Mouse (Mus musculus) bone marrow macrophage, adult 2 months (primary cell): ENCODE data around the gene Oscp1. TPM values are rescaled to one million over a fixed set of nuclear protein-coding genes. Genes with fewer than 3 reads are reported as not detected.
A peak's percentile ranks its signal among the peaks of the same experiment; 100 is the strongest.

ENCODE experiments used
- H3K27ac ChIP-seq: 2 replicates; pipeline ENCODE4 v1.5.1; 2012; ENCODE audit warnings: low read depth, low read length; ENCODE audit not compliant: insufficient read depth
- H3K4me1 ChIP-seq: 2 replicates; pipeline ENCODE4 v1.6.1; 2012; ENCODE audit warnings: low read length; ENCODE audit not compliant: control insufficient read depth, insufficient read depth
- H3K4me3 ChIP-seq: 2 replicates; pipeline ENCODE4 v1.5.1; 2012; ENCODE audit warnings: mild to moderate bottlenecking, low read length, moderate library complexity; ENCODE audit not compliant: insufficient read depth
- CTCF ChIP-seq: IDR thresholded peaks from 2 replicates; pipeline ENCODE4 v1.5.1; 2012; ENCODE audit warnings: low read depth, mild to moderate bottlenecking, low read length, moderate library complexity
- POLR2A ChIP-seq: IDR thresholded peaks from 2 replicates; pipeline ENCODE4 v1.6.1; 2012; ENCODE audit warnings: mild to moderate bottlenecking, low read depth, low read length, borderline replicate concordance
- polyA plus RNA-seq: library from polyadenylated mRNA; stranded (reverse); fragments of >200 nt; gene quantifications from 2 replicates; pipeline ENCODE4 v1.2.4, GENCODE M21; 2012; ENCODE audit not compliant: missing spikeins, insufficient read depth, insufficient read length

Gene Oscp1
- polyA plus RNA-seq, 1 experiment: 3.7 TPM

- TF ChIP-seq CTCF: no peak
- no peak for TF ChIP-seq POLR2A
- Histone ChIP-seq H3K27ac (peak within 1 kb of the TSS; percentile 66), H3K4me1 (peaks cover 21% of the 10 kb centered on the region), H3K4me3 (peak within 1 kb of the TSS; percentile 87)
Measured at GRCm38 (mm10) chr4:126046851-126047585, 11.3 kb upstream of the Oscp1 start, which contains the start of gene Mrps15. Gene Mrps15, plus strand, starts transcription at chr4:126046925.

GRCm38 (mm10) chr4:126051617-126052016 is 6.7 kb upstream of the Oscp1 start:
- H3K4me3 ChIP-seq: no peak overlapping the region
- TF ChIP-seq CTCF: no peak
- no peak for TF ChIP-seq POLR2A

GRCm38 (mm10) chr4:126057207-126058133 is 895 bp upstream of the Oscp1 start:
- H3K4me3 ChIP-seq: peak overlapping the region; percentile 94
- H3K4me1 ChIP-seq: peaks cover 10% of the 10 kb centered on the region
- TF ChIP-seq POLR2A (no peak), CTCF (no peak)
- H3K27ac ChIP-seq: peak overlapping the region; percentile 21; the same call in 1 of the 2 replicates

More at GRCm38 (mm10) chr4:126051617-126052016, 6.7 kb upstream of the Oscp1 start:
- Histone ChIP-seq H3K27ac (peak overlapping the region; percentile 11; the same call in 1 of the 2 replicates), H3K4me1 (peaks cover 25% of the 10 kb centered on the region)

GRCm38 (mm10) chr4:126058997-126059362 is 615 bp downstream of the Oscp1 start:
- peaks cover 20% of the 10 kb centered on the region for H3K4me1 ChIP-seq
- TF ChIP-seq CTCF: no peak
- no peak for TF ChIP-seq POLR2A
- no peak overlapping the region for H3K27ac ChIP-seq
- H3K4me3 ChIP-seq: peak overlapping the region; percentile 94

- Histone ChIP-seq H3K4me1 (peaks cover 24% of the 10 kb centered on the region), H3K27ac (no peak overlapping the region), H3K4me3 (no peak overlapping the region)
- TF ChIP-seq POLR2A (no peak), CTCF (no peak)
Measured at GRCm38 (mm10) chr4:126062856-126063255, 4.5 kb downstream of the Oscp1 start.

GRCm38 (mm10) chr4:126065241-126065640 is 6.9 kb downstream of the Oscp1 start:
- Histone ChIP-seq H3K27ac (no peak overlapping the region), H3K4me1 (peaks cover 23% of the 10 kb centered on the region), H3K4me3 (no peak overlapping the region)
- TF ChIP-seq CTCF (no peak), POLR2A (no peak)

DNA sequence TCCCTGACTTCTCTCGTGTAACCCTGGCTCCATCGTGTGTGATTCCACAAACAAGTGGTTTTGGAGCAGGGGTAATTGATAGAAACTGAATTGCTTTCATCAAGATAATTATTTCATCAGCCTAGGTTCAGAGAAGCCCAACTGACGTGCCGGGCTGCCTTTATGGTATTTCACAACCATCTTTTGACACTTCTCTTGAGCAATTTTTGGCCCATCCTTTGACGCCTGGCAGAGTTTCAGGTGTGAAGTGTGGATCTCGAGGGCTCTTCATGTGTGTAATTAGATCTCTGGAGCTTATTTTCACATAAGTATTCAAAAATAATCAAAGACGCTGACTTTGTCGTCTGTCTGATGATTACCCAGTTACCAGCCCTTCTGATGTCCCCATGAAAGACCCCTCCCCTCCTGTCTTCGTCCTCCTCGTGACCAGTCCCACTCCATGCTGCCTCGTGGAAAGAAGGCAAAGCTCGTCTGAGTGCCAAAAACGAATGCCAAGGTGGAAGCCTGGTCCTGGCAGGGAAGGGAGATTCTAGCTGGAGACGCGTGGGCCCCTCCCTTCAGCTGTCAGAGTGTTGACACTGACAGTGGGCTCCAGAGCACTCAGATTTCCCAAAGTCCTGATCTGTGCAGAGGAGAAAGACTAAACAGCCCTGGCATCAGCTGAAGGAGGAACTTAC is 9.2 kb downstream of the Oscp1 start:
- peaks cover 19% of the 10 kb centered on the region for H3K4me1 ChIP-seq
- no peak overlapping the region for H3K4me3 ChIP-seq
- H3K27ac ChIP-seq: no peak overlapping the region
- TF ChIP-seq CTCF: no peak
- no peak for TF ChIP-seq POLR2A

DNA sequence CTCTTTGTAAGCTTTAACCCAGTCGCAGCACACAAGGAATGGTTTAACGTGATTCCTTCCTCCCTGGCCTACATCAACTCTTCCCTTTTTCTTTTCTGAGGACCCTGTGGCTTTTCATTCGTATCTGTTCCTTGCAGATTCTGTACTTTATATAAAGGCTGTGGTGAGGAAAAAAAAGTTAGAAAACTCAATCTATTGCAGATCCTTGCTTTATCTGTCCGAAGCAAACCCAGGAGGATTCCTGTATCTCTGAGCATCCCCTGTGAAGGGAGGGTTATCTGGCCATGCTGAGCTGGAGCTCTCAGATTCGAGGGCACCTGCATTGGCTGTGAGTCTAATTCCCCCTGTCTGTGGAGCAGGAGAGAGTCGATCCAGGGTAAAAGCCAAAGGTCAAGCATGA is 10.5 kb downstream of the Oscp1 start:
- H3K4me1 ChIP-seq: peaks cover 10% of the 10 kb centered on the region; the same call in 1 of the 2 replicates
- H3K27ac ChIP-seq: no peak overlapping the region
- H3K4me3 ChIP-seq: no peak overlapping the region
- TF ChIP-seq POLR2A: no peak
- no peak for TF ChIP-seq CTCF

DNA sequence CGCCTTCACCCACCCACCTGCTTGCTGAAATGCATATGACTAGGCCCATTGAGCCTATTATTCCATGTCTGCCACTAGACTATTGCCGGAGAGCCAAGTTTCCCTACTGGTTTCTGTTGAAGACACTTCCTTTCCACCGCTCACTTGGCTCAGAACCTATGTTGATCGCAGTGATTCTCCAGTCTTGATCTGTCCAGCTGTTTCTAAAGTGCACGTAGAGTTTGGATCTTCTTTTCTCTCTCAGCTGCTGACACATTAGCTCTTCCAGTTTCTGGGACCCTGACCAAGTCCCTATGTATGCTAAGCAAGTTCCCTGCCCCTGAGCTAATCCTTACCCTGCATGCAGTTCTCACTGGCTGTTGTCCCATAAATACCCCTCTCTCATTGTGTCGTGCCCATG is 19.5 kb downstream of the Oscp1 start:
- Histone ChIP-seq H3K4me3 (no peak overlapping the region), H3K27ac (no peak overlapping the region), H3K4me1 (no peaks in the 10 kb centered on the region)
- TF ChIP-seq POLR2A (no peak), CTCF (no peak)

- TF ChIP-seq CTCF: no peak
- Histone ChIP-seq H3K4me3 (no peak overlapping the region), H3K4me1 (no peaks in the 10 kb centered on the region), H3K27ac (no peak overlapping the region)
Measured at GRCm38 (mm10) chr4:126079266-126079665, 20.9 kb downstream of the Oscp1 start.
